Mouse (Mus musculus) forebrain, embryonic 11.5 days (tissue): ENCODE measurements around the gene Rimklb. TPM values are rescaled to one million over a fixed set of nuclear protein-coding genes. Genes with fewer than 3 reads are reported as not detected.

Experiments
- ATAC-seq: fragments of 200-750 bp; cut with Nextera tagmentation; replicated peaks from 2 replicates; pipeline ENCODE4 v1.8.0; 2017; ENCODE audit warnings: moderate TSS enrichment; ENCODE audit not compliant: low FRiP score
- DNase-seq: peaks from one replicate; pipeline ENCODE4 v3.0.0-alpha.2; 2017; ENCODE audit warnings: low spot score
- H3K27ac ChIP-seq: fragments of 300-500 bp; sonication (generic); 2 replicates; pipeline ENCODE4 v1.5.1; 2014; ENCODE audit warnings: low read depth, low read length
- H3K27me3 ChIP-seq: fragments of 300-500 bp; sonication (generic); 2 replicates; pipeline ENCODE4 v1.6.1; 2014; ENCODE audit warnings: mild to moderate bottlenecking, low read length, mixed read lengths; ENCODE audit not compliant: control insufficient read depth, insufficient read depth
- H3K36me3 ChIP-seq: fragments of 300-500 bp; sonication (generic); 2 replicates; pipeline ENCODE4 v1.6.1; 2014; ENCODE audit warnings: mild to moderate bottlenecking, low read length, moderate library complexity, mixed read lengths; ENCODE audit not compliant: control insufficient read depth, insufficient read depth
- H3K4me1 ChIP-seq: fragments of 300-500 bp; sonication (generic); replicated peaks from 2 replicates; pipeline ENCODE4 v1.6.1; 2014; ENCODE audit warnings: low read length, mixed read lengths; ENCODE audit not compliant: control insufficient read depth, insufficient read depth
- H3K4me2 ChIP-seq: fragments of 300-500 bp; sonication (generic); 2 replicates; pipeline ENCODE4 v1.6.1; 2014; ENCODE audit warnings: low read depth, mild to moderate bottlenecking, low read length, moderate library complexity, mixed read lengths; ENCODE audit not compliant: severe bottlenecking
- H3K4me3 ChIP-seq: fragments of 300-500 bp; sonication (generic); 2 replicates; pipeline ENCODE4 v1.5.1; 2014; ENCODE audit warnings: low read depth, low read length
- H3K9ac ChIP-seq: fragments of 300-500 bp; sonication (generic); 2 replicates; pipeline ENCODE4 v1.6.1; 2014; ENCODE audit warnings: low read length
- H3K9me3 ChIP-seq: fragments of 300-500 bp; sonication (generic); 2 replicates; pipeline ENCODE4 v1.6.1; 2016; ENCODE audit warnings: low read length, mixed read lengths; ENCODE audit not compliant: control insufficient read depth
- WGBS: fragments of 180-500 bp; shearing (Covaris S2); extraction: QIAGEN DNeasy Blood & Tissue Kit; methylation state at CpG from one replicate; pipeline ENCODE4 v1.1.7; 2014; 5-methylcytosine and 5-hydroxymethylcytosine counted together
- polyA plus RNA-seq: library from polyadenylated mRNA; unstranded; fragments of >200 nt; fragmentation: Nextera tagmentation; extraction: Ambion mirVana; gene quantifications from 2 replicates; pipeline ENCODE4 v1.2.1, GENCODE M21; 2014

Rimklb gene
- polyA plus RNA-seq, 1 experiment from 2014 or later = 62.9 TPM

- no peak for DNase-seq
- Histone ChIP-seq H3K4me1 (no peaks in the 10 kb centered on the region), H3K27ac (no peak overlapping the region), H3K9ac (no peak overlapping the region), H3K27me3 (no peaks in the 10 kb centered on the region), H3K4me2 (no peak overlapping the region), H3K4me3 (no peak overlapping the region), H3K9me3 (no peaks in the 10 kb centered on the region), H3K36me3 (no peaks in the 10 kb centered on the region)
- no peak for ATAC-seq
- 73% methylated on average over 7 of the region's 7 CpGs for WGBS
Measured at GRCm38 (mm10) chr6:122417015-122417414, 81.5 kb downstream of the Rimklb start.

GRCm38 (mm10) chr6:122416347-122416746 is 82.2 kb downstream of the Rimklb start:
- 51% methylated on average over 4 of the region's 4 CpGs for WGBS
- Histone ChIP-seq H3K27ac (no peak overlapping the region), H3K36me3 (no peaks in the 10 kb centered on the region), H3K27me3 (no peaks in the 10 kb centered on the region), H3K4me3 (no peak overlapping the region), H3K9me3 (no peaks in the 10 kb centered on the region), H3K4me2 (no peak overlapping the region), H3K4me1 (no peaks in the 10 kb centered on the region), H3K9ac (no peak overlapping the region)
- no peak for DNase-seq
- no peak for ATAC-seq

- Histone ChIP-seq H3K36me3 (no peaks in the 10 kb centered on the region), H3K4me1 (no peaks in the 10 kb centered on the region), H3K4me2 (no peak overlapping the region), H3K9me3 (no peaks in the 10 kb centered on the region), H3K27ac (no peak overlapping the region), H3K9ac (no peak overlapping the region), H3K27me3 (no peaks in the 10 kb centered on the region), H3K4me3 (no peak overlapping the region)
- WGBS = 92% methylated on average over 8 of the region's 8 CpGs
- ATAC-seq (no peak), DNase-seq (no peak)
Measured at GRCm38 (mm10) chr6:122411281-122411680, 87.3 kb downstream of the Rimklb start.

GRCm38 (mm10) chr6:122402240-122402639 is 96.3 kb downstream of the Rimklb start:
- no peak for DNase-seq
- no peak overlapping the region for H3K27ac ChIP-seq
- H3K36me3 ChIP-seq = no peaks in the 10 kb centered on the region
- H3K4me2 ChIP-seq = no peak overlapping the region
- H3K4me3 ChIP-seq = no peak overlapping the region
- WGBS = 14% methylated on average over 3 of the region's 3 CpGs
- ATAC-seq = 0 out of 2 replicates have a peak, but pooled peaks have one; percentile 39
- H3K27me3 ChIP-seq = no peaks in the 10 kb centered on the region
- no peak overlapping the region for H3K9ac ChIP-seq
- no peaks in the 10 kb centered on the region for H3K9me3 ChIP-seq
- no peaks in the 10 kb centered on the region for H3K4me1 ChIP-seq

- Histone ChIP-seq H3K9me3 (no peaks in the 10 kb centered on the region), H3K36me3 (no peaks in the 10 kb centered on the region), H3K27me3 (no peaks in the 10 kb centered on the region), H3K9ac (no peak overlapping the region), H3K27ac (no peak overlapping the region), H3K4me1 (no peaks in the 10 kb centered on the region), H3K4me3 (no peak overlapping the region), H3K4me2 (no peak overlapping the region)
- 81% methylated on average over 9 of the region's 9 CpGs for WGBS
- DNase-seq (no peak), ATAC-seq (no peak)
Measured at GRCm38 (mm10) chr6:122400263-122400662, 98.3 kb downstream of the Rimklb start.

Other genes starting within 250 kb of the Rimklb start
- not detected in 2 replicates for gene Klrg1, start 215.9 kb downstream of the Rimklb start, polyA plus RNA-seq
- gene M6pr, start 190.0 kb downstream of the Rimklb start, polyA plus RNA-seq = 76.9 and 77.1 TPM in 2 replicates
- 41.1 and 46.0 TPM in 2 replicates for gene Phc1, start 158.2 kb downstream of the Rimklb start, polyA plus RNA-seq
- gene Mfap5, start 7.1 kb upstream of the Rimklb start, polyA plus RNA-seq = 0.77 and 1.3 TPM in 2 replicates
- gene Aicda, start 55.0 kb upstream of the Rimklb start, polyA plus RNA-seq = not detected in 2 replicates
- 1.2 and 1.7 TPM in 2 replicates for gene Apobec1, start 103.7 kb upstream of the Rimklb start, polyA plus RNA-seq
- 0.11 TPM in 1 of 2 replicates, not detected in the other for gene Gdf3, start 111.3 kb upstream of the Rimklb start, polyA plus RNA-seq
- not detected in 2 replicates for gene Dppa3, start 127.6 kb upstream of the Rimklb start, polyA plus RNA-seq
- gene Nanog, start 208.7 kb upstream of the Rimklb start, polyA plus RNA-seq = 0.31 TPM in 1 of 2 replicates, not detected in the other